Mouse (Mus musculus) kidney, adult 2 months (tissue): ENCODE measurements at regions not wholly inside any gene's neighbourhood (a gene's known extent, or its start where the extent isn't known, plus 50 kb on each side); places are given as distances from the start of the nearest gene placed in this dataset.

ENCODE experiments used
- CTCF ChIP-seq: fragments of 200-500 bp; conservative IDR thresholded peaks from 2 replicates; pipeline ENCODE4 v1.5.1; 2011; ENCODE audit warnings: low read depth, mild to moderate bottlenecking, control low read depth, low read length, moderate library complexity, mixed read lengths; ENCODE audit not compliant: insufficient read depth, insufficient read length
- POLR2A ChIP-seq: fragments of 200-500 bp; IDR thresholded peaks from one replicate; pipeline ENCODE4 v1.6.1; 2011; ENCODE audit warnings: low read depth, low read length, control low read depth

- TF ChIP-seq CTCF (no peak), POLR2A (no peak)
Observed at GRCm38 (mm10) chr5:49644606-49645005, 119.9 kb upstream of the Kcnip4 start.
